Mouse (Mus musculus) stomach, postnatal 0 days (tissue): ENCODE data around the gene Phf14.

Source experiments
- CTCF ChIP-seq: IDR thresholded peaks from 2 replicates; pipeline ENCODE4 v1.5.1; 2016; ENCODE audit warnings: antibody characterized with exemption, low read depth, mild to moderate bottlenecking, moderate library complexity
- EP300 ChIP-seq: optimal IDR thresholded peaks from 2 replicates; pipeline ENCODE3; 2016; ENCODE audit warnings: antibody characterized with exemption

GRCm38 (mm10) chr6:12074599-12074998 lies 167.0 kb downstream of the Phf14 start:
- no peak for TF ChIP-seq CTCF
- no peak for TF ChIP-seq EP300
